Mouse (Mus musculus): ENCODE results near the gene Ntrk1.

The Ntrk1 gene

GRCm38 (mm10) chr3:87785626-87786214, 9.2 kb downstream of the Ntrk1 start:
- DNase-seq (ENCODE audit: low spot score) = no peak

DNA sequence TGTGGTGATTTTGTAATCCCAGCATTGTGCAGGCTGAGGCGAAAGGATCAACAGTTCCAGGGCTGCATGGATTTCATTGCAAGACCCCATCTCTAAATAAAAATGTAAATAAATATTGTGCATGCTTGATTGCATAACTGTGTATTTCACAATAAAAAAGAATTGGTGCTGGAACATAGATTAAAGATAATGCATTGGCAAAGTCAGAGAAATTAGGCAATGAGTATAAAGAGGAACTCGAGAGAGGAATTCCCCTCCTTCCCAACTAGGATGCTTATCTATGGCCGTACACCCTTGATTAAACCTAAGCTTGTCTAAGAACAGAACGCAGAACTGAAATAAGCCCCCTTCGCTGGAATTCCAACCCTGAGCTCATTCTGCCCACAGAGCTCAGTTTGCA, 9.8 kb downstream of the Ntrk1 start:
- DNase-seq (ENCODE audit: low spot score) = no peak

- no peak for DNase-seq (ENCODE audit: low spot score)
These were observed 11.5 kb downstream of the Ntrk1 start for GRCm38 (mm10) chr3:87783282-87784023.

- DNase-seq (ENCODE audit: low spot score) = no peak
These were observed 15.9 kb downstream of the Ntrk1 start for GRCm38 (mm10) chr3:87779086-87779485.

DNA sequence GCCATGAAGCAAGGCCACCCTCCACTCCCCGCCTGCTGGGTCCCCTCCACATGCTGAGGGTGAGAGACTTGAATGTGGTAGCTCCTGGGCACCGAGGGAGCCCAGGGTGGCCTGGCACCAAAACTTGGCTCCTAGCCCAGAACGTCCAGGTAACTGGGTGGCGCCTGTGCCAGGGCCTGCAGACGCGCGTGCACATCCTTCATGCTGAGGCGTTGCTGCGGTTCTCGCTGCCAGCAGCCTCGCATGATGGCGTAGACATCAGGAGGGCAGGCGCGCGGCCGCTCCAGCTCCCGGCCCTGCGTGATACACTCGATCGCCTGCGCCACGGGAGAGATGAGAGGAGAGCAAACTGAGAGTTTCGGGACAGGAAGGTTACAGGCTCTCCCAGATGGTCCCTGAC, 16.7 kb downstream of the Ntrk1 start:
- no peak for DNase-seq (ENCODE audit: low spot score)

- DNase-seq (ENCODE audit: low spot score) = no peak
These were observed 23.9 kb downstream of the Ntrk1 start for GRCm38 (mm10) chr3:87771088-87771487.

- DNase-seq (ENCODE audit: low spot score) = peak; percentile 87
These were observed 24.7 kb downstream of the Ntrk1 start for GRCm38 (mm10) chr3:87770280-87770679.

DNA sequence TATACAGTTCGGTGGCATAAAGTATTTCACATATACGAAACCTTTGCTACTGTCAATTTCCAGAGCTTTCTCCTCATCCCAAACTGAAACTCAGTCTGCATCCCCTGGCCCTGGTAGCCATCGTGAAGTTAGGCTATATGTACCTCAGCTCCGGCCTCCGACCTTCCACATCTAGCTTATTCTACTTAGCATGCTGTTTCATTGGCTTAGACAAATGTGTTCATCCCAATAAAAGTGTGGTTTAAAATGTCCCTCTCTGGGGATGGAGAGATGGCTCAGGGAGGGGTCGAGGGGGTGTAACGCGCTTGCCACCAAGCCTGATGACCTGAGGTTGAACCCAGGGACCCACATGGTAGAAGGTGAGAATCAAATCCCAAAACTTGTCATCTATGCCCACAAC, 25.5 kb downstream of the Ntrk1 start:
- DNase-seq (ENCODE audit: low spot score) = no peak

GRCm38 (mm10) chr3:87768844-87769243, 26.1 kb downstream of the Ntrk1 start:
- peak; percentile 83 for DNase-seq (ENCODE audit: low spot score)

GRCm38 (mm10) chr3:87768431-87768830, 26.5 kb downstream of the Ntrk1 start:
- no peak for DNase-seq (ENCODE audit: low spot score)

DNA sequence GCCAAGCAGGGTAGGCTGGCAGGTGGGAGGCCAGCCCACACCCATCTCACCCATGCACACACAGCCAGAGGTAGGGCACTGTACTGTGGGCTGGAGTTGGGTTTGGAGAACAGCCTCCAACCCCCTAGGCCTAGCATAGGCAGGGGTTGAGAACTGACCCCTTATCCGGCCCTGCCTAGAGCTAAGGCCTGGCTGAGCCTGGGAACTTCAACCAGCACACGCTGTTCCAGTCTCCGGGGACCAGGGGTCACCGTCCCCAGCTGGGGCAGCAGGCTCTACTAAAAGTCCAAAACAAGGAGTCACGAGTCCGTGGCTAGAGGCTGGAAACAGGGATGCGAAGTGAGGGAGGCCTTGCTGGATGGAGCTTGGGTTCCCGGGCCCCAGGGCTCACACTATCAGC, 27.2 kb downstream of the Ntrk1 start:
- DNase-seq (ENCODE audit: low spot score) = no peak

GRCm38 (mm10) chr3:87766284-87766667, 28.7 kb downstream of the Ntrk1 start:
- no peak for DNase-seq (ENCODE audit: low spot score)

GRCm38 (mm10) chr3:87765631-87766283, 29.2 kb downstream of the Ntrk1 start:
- DNase-seq (ENCODE audit: low spot score) = no peak

DNA sequence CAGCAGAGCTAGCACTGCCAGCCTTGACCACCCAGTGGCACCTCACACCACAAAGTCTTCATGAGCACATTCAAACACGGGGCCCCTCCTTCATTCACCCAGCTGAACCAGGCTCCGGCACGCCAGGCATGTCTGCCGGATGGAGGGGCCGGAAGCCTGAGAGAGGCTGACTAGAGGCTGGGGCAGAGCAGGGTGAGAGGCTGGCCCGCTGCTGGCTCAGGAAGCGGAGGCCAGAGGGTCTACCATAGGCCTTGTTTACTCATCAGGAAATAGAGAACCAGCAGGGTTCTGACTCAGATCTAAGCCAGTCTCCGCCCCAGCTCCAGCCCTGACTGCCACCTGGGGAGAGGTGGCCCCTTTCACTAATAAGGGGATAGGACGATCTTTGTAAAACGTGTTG, 29.9 kb downstream of the Ntrk1 start:
- DNase-seq (ENCODE audit: low spot score) = peak; percentile 61

DNA sequence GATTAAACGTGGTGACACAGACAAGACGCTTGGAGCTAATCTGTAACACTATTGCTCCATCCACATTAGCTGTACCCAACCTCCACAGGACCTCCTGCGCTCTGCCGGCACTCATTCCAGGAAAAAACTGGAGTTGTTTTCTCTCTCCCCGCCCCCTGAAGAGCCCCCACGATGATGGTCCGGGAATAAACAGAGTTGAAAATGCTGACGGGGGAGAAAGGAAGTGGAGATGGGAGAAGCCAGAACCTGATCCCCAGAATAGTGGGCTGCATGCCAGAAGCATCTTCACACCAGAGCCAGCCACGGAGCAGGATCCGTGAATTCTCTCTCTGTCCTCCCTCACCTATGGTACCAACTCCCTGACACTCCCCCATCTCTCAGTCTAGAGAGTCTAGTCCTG, 30.5 kb downstream of the Ntrk1 start:
- DNase-seq (ENCODE audit: low spot score) = no peak

GRCm38 (mm10) chr3:87763683-87764289, 31.2 kb downstream of the Ntrk1 start:
- peak; percentile 55 for DNase-seq (ENCODE audit: low spot score)

GRCm38 (mm10) chr3:87763202-87763601, 31.8 kb downstream of the Ntrk1 start:
- DNase-seq (ENCODE audit: low spot score) = no peak

DNA sequence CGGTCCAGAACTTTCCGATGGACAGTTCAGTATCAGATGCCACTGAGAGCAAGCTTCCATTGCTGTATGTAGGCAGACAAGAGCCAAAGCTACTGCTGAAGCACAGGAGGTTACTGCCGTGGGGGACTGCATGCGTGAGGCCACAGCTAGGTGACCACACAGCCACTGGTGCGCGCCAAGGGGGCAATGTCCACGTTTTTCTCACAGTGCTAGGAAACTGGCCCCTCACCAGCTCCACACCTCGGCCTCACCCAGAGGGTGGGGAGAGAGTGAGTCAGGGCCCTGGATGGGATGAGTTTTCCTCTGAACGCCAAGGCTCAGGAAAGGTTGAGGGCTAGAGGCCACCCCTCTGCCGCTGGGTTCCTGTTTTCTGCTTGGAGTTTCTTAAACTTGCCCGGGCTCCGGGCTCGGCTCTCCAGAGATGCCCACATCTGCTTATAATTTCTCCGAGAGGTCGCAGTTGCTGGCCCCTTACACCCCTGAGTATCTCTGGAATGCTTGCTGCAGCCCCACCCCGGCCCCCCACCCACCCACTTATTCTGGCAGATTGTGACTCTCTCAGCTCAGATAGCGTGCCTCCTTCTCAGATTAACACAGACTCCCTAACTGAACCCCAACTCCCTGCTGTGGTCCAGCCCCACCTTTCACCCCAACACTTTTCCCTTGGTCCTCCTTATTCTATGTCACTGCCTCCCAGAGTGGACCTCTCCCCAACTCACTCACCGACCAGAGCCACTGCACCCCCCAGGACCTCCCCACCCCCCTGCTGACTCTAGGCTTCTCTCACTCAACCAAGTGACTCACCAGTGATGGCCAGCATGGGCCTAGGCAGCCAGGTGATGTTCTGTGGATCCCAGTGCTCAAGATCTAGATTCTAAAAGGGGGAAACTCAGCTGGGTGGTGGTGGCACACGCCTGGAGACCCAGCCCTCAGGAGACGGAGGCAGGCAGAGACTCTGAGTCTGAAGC, 33.3 kb downstream of the Ntrk1 start:
- peak; percentile 58 for DNase-seq (ENCODE audit: low spot score)

GRCm38 (mm10) chr3:87758641-87759040, 36.3 kb downstream of the Ntrk1 start:
- DNase-seq (ENCODE audit: low spot score) = peak; percentile 30

GRCm38 (mm10) chr3:87756488-87756887, 38.5 kb downstream of the Ntrk1 start:
- no peak for DNase-seq (ENCODE audit: low spot score)

DNA sequence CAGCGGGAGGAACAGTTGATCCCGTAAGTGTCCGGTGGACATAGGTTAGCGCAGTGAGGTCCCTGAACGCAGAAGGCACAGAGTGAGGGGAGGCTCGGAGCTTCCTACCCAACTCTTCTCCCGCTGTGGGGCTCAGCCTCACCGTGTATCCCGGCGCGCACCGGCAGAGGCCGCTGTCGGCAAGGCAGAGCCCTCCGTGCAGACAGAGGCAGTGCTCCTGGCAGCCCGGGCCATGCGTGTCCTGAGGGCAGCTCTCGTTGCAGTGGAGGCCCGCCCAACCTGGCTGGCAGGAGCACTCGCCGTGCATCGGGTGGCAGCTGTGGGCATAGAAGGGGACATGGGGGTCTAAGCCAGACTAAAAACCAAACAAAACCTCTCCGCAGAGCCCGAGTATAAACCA, 39.0 kb downstream of the Ntrk1 start:
- DNase-seq (ENCODE audit: low spot score) = peak; percentile 85

- no peak for DNase-seq (ENCODE audit: low spot score)
These were observed 41.1 kb downstream of the Ntrk1 start for GRCm38 (mm10) chr3:87753829-87754228.
